Mouse (Mus musculus): Measurements from ENCODE around the gene Cd38. TPM values are rescaled to one million over a fixed set of nuclear protein-coding genes. Genes with fewer than 3 reads are reported as not detected.
A peak's percentile ranks its signal among the peaks of the same experiment; 100 is the strongest.
"Not testable (repeated sequence)": the region's sequence is repeated elsewhere in the genome, so short reads cannot be mapped to it uniquely, and the experiment has no call there.

Gene Cd38
- total RNA-seq, 1 experiment from 2014 or later: 1.1 TPM

DNA sequence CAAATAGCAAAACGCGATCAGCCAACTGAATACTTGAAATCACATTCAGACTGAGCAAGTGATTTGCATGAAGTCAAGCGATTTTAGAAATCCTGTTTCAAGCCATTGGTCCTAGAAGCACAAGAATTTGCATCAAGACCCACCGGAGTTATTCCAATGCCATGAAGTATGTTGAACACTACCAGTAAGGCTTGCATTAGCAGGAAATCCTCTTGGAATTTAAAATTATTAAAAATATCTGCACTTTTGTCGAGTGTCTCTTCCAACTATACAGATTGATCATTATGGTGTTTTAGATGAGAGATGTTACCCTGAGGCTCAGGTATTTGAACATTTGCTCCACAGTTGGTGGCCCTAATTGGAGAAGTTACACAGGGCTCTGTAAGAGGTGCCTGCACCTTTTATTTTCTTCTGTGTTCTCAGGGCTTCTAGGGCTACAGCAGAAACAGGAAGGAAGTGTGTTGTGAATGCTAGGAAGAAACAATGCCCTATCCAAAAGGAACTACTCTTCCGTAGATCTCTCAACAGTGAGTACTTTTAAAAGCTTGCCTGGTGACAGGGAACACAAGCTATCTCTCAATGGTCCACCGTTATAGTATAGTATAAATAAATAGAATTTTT lies 14.4 kb upstream of the Cd38 start:
- ATAC-seq (replicated peaks; ENCODE audit: low read depth, poor library complexity, severe bottlenecking): no peak

GRCm38 (mm10) chr5:43855769-43856168 lies 12.6 kb upstream of the Cd38 start:
- ATAC-seq (replicated peaks; ENCODE audit: low read depth, poor library complexity, severe bottlenecking): peak; percentile 94

DNA sequence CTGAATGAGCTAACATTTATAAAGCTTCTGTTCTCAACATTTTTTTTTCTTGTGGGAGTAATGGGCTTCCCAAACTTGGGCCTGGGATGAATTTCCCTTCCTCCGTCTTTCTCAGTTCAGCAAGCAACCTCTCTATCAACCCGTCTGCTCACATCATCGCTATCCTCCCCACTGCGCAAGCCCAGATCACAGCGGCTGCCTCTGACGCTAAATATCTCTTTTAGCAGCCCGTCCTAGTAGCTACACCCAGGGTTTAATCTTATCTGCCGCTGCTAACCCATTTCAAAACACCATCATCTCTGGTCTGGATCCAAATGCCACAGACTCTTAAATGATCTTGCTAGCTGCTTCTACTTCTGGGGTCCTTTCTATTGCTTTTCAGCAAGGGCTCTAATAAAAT lies 8.7 kb upstream of the Cd38 start:
- ATAC-seq (replicated peaks; ENCODE audit: low read depth, poor library complexity, severe bottlenecking): no peak

DNA sequence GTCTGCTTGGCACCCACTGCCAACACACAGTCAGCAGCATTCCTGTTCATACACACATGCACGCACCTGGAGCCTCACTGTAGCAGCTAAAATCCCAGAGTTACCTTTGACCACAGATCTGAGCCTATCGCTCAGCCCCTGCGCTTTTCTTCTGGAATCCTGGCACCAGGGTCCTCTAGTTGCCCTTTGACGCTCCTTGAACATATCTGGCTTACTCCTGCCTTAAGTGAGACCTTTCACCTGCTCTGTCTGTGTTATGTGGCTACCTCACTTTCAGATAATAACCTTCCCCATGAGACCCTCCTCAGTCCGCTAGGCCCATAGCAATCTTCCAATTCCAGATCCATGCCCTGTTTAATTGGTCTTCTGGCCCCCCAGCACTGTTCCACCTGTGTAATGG lies 8.3 kb upstream of the Cd38 start:
- no peak for ATAC-seq (replicated peaks; ENCODE audit: low read depth, poor library complexity, severe bottlenecking)

DNA sequence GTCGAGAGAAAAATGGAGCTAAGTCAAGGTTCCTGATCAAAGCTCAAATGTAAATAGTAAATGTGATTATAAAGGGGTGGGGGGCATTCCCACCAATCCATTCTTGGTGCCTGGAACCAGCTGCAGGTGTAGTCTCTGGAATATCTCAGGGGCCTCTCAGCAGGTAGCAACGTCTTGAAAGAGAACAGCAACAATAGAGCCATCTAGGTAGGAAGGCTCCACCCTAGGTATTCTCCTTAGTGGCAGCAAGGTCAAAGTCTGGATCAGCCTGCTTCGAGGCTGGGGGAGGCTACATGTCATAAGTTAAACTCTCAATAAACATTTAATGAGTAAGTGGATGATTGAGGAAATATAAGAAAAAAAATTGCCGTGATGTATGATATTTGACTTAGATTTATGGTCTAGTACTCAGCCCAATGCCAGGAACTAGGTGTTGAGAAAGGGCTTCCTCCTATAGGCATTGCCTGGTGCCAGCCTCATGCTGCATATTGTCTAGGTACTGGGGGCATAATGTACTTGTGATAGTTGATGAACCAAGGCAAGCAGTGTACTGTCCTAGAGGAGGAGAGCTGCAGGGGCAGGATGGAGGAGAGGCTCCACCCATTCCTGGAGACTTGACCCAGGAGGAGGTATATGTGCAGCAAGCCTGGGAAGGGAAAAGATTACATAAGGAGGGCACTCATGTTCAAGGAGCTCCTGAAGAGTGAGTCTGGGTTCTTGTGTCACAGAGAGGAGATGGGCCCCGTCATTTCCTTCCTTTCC lies 7.5 kb upstream of the Cd38 start:
- no peak for ATAC-seq (replicated peaks; ENCODE audit: low read depth, poor library complexity, severe bottlenecking)

DNA sequence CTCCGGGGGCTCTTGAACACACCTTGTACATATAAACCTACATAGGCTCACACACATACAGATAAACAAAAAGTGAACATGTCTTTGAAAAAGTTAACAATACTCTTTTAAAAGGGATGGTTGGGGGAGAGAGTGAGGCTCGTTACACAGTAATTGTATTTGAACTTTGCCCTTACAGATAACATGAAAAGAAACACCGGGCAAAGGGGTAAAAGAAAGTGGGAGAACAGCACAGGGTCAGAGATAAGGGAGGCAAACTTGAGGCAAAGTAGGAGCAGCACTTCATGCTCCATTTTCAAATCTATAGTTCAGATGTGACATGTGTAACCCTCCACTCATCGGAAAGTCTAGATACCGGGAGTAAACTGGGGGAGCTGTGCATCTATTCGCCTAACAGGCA lies 4.7 kb upstream of the Cd38 start:
- ATAC-seq (replicated peaks; ENCODE audit: low read depth, poor library complexity, severe bottlenecking): no peak

- no peak for ATAC-seq (replicated peaks; ENCODE audit: low read depth, poor library complexity, severe bottlenecking)
Observed at GRCm38 (mm10) chr5:43865316-43865715, 3.0 kb upstream of the Cd38 start.

DNA sequence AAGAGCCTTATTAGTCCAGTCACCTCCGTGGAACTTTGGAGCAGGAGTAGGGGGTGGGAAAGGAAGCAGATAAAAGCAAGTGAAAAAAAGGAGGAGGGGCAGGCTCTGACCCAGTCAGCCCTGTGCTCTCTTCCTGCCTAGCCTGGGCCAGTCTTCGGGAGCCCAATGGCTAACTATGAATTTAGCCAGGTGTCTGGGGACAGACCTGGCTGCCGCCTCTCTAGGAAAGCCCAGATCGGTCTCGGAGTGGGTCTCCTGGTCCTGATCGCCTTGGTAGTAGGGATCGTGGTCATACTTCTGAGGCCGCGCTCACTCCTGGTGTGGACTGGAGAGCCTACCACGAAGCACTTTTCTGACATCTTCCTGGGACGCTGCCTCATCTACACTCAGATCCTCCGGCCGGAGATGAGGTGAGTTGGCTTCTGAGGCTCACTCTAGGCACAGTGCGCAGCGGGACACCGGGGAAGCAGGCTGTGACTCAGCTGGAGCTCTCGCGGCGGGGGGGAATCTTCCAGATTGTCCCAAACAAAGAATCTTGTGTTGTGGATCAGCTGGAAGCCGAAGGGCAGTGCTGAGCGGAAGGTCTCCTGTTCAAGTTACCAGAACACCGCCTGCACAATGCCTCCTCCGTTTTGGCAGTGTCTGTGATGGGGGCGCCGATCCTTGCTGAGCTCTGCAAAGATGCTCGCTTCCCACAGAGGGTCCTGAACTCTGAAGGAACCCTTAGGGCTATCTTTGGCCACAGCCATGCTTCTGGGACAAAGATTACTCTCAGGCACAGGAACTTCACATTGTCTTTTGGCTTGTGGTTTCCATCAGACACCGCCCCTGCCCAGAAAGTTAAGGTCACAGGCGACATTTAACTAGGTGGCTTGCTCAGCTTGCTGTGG lies 603 bp downstream of the Cd38 start:
- ATAC-seq (replicated peaks; ENCODE audit: low read depth, poor library complexity, severe bottlenecking): peak; percentile 85

- peak; percentile 28; the same call in 1 of the 2 replicates for ATAC-seq (replicated peaks; ENCODE audit: low read depth, poor library complexity, severe bottlenecking)
Observed at GRCm38 (mm10) chr5:43871845-43872244, 3.5 kb downstream of the Cd38 start.

- ATAC-seq (replicated peaks; ENCODE audit: low read depth, poor library complexity, severe bottlenecking): no peak
Observed at GRCm38 (mm10) chr5:43872652-43873051, 4.3 kb downstream of the Cd38 start.

GRCm38 (mm10) chr5:43882034-43882433 lies 13.7 kb downstream of the Cd38 start:
- peak; percentile 80 for ATAC-seq (replicated peaks; ENCODE audit: low read depth, poor library complexity, severe bottlenecking)

DNA sequence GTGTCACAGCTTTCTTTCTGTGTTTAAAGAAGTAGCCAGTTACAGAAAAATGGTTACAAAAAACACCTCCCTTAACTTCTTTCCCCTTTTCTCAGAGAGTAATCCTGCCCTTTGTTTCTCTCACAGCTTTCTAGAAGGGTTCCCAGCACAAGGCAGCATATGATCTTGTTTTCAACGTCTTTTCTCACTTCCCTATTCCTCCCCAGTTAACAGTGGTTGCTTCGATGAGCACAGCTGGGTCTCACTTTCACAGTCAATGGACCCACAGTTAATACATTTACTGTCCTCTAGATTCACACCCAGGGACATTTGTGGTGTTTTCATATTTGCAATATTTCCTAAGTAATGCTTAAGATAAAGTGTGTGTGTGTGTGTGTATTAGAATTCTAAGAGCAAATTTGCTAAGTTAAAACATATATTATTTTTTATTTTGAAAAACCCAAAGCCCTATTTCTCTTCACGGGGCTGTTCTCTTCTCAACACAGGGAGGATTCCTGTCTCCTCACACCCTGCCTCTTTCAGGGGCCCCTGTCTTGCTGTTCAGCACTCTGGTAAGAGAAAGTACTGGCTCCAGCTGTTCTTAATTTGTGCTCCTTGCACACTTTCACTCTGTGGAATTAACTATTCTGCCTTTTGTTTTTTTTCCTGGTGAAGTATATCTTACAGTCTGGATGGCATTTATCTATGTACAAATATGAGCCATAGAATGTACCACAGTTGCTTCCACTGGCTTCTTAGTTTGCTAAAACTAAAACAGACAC lies 16.9 kb downstream of the Cd38 start:
- ATAC-seq (replicated peaks; ENCODE audit: low read depth, poor library complexity, severe bottlenecking): peak; percentile 79

DNA sequence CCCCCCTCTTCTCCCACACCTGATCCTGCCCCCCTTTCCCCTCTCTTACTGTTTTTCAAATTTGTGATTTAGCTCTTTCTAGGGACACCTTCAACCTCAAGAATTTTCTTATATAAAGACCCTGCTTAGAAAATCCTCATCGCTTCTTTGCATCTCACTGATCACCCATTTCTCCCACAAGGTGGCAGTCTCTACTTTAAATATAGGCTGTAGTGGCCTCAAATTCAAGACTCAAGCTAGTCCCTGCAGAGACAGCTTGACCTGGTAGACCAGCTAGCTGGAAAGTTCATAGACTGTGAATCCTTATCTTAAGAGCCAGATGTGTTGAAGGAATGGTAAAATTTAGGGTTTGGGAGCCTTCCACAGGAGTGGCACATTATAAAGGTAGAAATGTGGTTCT lies 24.0 kb downstream of the Cd38 start:
- ATAC-seq (replicated peaks; ENCODE audit: low read depth, poor library complexity, severe bottlenecking): peak; percentile 85

- ATAC-seq (replicated peaks; ENCODE audit: low read depth, poor library complexity, severe bottlenecking): peak; percentile 71
Observed at GRCm38 (mm10) chr5:43894113-43894512, 25.8 kb downstream of the Cd38 start.

- ATAC-seq (replicated peaks; ENCODE audit: low read depth, poor library complexity, severe bottlenecking): no peak
Observed at GRCm38 (mm10) chr5:43895931-43896330, 27.6 kb downstream of the Cd38 start.

GRCm38 (mm10) chr5:43904685-43905084 lies 36.3 kb downstream of the Cd38 start:
- no peak for ATAC-seq (replicated peaks; ENCODE audit: low read depth, poor library complexity, severe bottlenecking)

GRCm38 (mm10) chr5:43909213-43909612 lies 40.9 kb downstream of the Cd38 start:
- no peak for ATAC-seq (replicated peaks; ENCODE audit: low read depth, poor library complexity, severe bottlenecking)

DNA sequence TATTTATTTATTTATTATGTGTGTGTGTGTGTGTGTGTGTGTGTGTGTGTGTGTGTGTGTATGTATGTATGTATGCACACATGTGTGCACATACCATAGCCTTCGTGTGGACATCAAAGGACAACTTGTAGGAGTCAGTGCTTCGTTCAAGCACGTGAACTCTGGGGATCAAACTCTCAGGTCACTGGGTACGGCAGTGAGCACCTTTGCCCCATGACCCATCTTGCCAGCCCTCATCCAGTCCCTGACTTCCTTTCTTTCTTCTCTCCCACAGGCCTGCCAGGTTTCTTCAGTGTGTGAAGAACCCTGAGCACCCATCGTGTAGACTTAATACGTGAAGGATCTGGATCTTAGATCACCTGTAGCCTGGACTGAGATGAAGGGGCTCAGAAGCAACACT lies 41.7 kb downstream of the Cd38 start:
- no peak for ATAC-seq (replicated peaks; ENCODE audit: low read depth, poor library complexity, severe bottlenecking)

DNA sequence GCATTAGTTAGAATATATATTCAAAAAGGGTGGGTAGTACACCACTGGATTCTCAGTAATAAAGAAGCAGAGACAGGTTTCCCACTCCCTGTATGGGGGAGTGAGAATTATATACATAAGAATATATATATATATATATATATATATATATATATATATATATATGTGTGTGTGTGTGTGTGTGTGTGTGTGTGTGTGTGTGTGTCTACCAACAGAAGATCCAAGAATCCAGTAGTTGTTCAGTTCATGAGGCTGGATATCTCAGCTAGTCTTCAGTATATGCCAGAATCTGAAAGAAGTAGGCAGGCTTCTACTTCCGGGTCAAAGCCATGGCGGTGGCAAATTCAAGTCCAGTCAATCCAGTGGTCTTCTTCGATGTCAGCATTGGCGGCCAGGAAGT lies 44.5 kb downstream of the Cd38 start, which contains the start of gene Gm7879:
Gm7879 (plus strand) TSS at position 301 of the 400 bp plus-strand sequence.
- not testable (repeated sequence) for ATAC-seq (replicated peaks; ENCODE audit: low read depth, poor library complexity, severe bottlenecking)
